Mouse (Mus musculus) ES-Bruce4 (cell line): ENCODE measurements around the gene Cdkal1. TPM values are rescaled to one million over a fixed set of nuclear protein-coding genes. Genes with fewer than 3 reads are reported as not detected.

Experiments used
- H3K27ac ChIP-seq: 2 replicates; pipeline ENCODE4 v1.5.1; 2012; ENCODE audit warnings: low read length, inconsistent platforms; ENCODE audit not compliant: insufficient read depth
- H3K27me3 ChIP-seq: 2 replicates; pipeline ENCODE4 v1.6.1; 2012; ENCODE audit warnings: mild to moderate bottlenecking, low read length, inconsistent platforms; ENCODE audit not compliant: control insufficient read depth, poor library complexity, insufficient read depth, severe bottlenecking
- H3K36me3 ChIP-seq: 2 replicates; pipeline ENCODE4 v1.6.1; 2012; ENCODE audit warnings: inconsistent platforms, mild to moderate bottlenecking, low read length, moderate library complexity; ENCODE audit not compliant: control insufficient read depth, poor library complexity, insufficient read depth, severe bottlenecking
- H3K4me1 ChIP-seq: one replicate; pipeline ENCODE4 v1.8.1; 2011; ENCODE audit warnings: low read length; ENCODE audit not compliant: control insufficient read depth, insufficient read depth
- H3K4me3 ChIP-seq: 2 replicates; pipeline ENCODE4 v1.5.1; 2011; ENCODE audit warnings: low read depth, mild to moderate bottlenecking, low read length
- H3K9ac ChIP-seq: 2 replicates; pipeline ENCODE4 v1.6.1; 2012; ENCODE audit warnings: low read depth, mild to moderate bottlenecking, inconsistent platforms; ENCODE audit not compliant: poor library complexity, severe bottlenecking
- H3K9me3 ChIP-seq: replicated peaks from 2 replicates; pipeline ENCODE4 v1.6.1; 2012; ENCODE audit warnings: mild to moderate bottlenecking, low read length, inconsistent platforms; ENCODE audit not compliant: control insufficient read depth, poor library complexity, insufficient read depth, severe bottlenecking
- CTCF ChIP-seq: IDR thresholded peaks from one replicate; pipeline ENCODE4 v1.8.1; 2011; ENCODE audit warnings: low read depth, low read length
- EP300 ChIP-seq: IDR thresholded peaks from 2 replicates; pipeline ENCODE4 v1.6.1; 2011; ENCODE audit warnings: low read depth, low read length; ENCODE audit not compliant: insufficient read depth
- POLR2A ChIP-seq: IDR thresholded peaks from one replicate; pipeline ENCODE4 v1.8.1; 2011; ENCODE audit warnings: low read length; ENCODE audit not compliant: insufficient read depth
- polyA plus RNA-seq: library from polyadenylated mRNA; stranded (reverse); fragments of >200 nt; gene quantifications from 2 replicates; pipeline ENCODE4 v1.2.4, GENCODE M21; 2011; ENCODE audit warnings: low read depth; ENCODE audit not compliant: missing spikeins, insufficient read depth, insufficient read length

The Cdkal1 gene
- polyA plus RNA-seq, 1 experiment = 43.4 TPM

DNA sequence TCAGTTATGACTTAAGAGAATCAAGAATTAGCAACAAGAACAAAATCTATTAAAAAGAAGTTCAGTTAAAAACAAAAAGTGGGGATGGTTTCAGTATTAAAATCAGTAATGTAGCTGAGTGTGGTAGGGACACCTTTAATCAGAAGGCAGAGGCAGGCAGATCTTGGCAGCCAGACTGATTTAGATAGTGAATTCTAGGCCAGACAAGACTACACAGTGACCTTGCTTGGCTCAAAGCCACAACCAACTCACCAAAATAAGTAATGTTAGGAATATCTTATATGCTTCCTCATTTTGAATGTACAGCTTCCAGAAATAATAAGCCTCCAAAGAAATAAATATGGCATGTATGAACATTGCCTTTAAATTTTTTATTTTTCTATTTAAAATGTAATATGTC, 301.7 kb downstream of the Cdkal1 start:
- no peaks in the 10 kb centered on the region for H3K4me1 ChIP-seq
- no peaks in the 10 kb centered on the region for H3K27me3 ChIP-seq
- no peak overlapping the region for H3K9ac ChIP-seq
- TF ChIP-seq EP300 (no peak), POLR2A (no peak), CTCF (no peak)
- H3K27ac ChIP-seq = no peak overlapping the region
- no peaks in the 10 kb centered on the region for H3K9me3 ChIP-seq
- H3K4me3 ChIP-seq = no peak overlapping the region
- no peaks in the 10 kb centered on the region for H3K36me3 ChIP-seq

GRCm38 (mm10) chr13:29552322-29552870, 303.1 kb downstream of the Cdkal1 start:
- no peaks in the 10 kb centered on the region for H3K27me3 ChIP-seq
- TF ChIP-seq POLR2A (no peak), EP300 (no peak), CTCF (no peak)

GRCm38 (mm10) chr13:29550886-29551285, 304.6 kb downstream of the Cdkal1 start:
- no peaks in the 10 kb centered on the region for H3K4me1 ChIP-seq
- no peaks in the 10 kb centered on the region for H3K9me3 ChIP-seq
- no peaks in the 10 kb centered on the region for H3K27me3 ChIP-seq
- TF ChIP-seq CTCF (no peak), POLR2A (no peak), EP300 (no peak)
- H3K27ac ChIP-seq = no peak overlapping the region
- H3K36me3 ChIP-seq = no peaks in the 10 kb centered on the region
- no peak overlapping the region for H3K9ac ChIP-seq
- H3K4me3 ChIP-seq = no peak overlapping the region

More at GRCm38 (mm10) chr13:29552322-29552870, 303.1 kb downstream of the Cdkal1 start:
- Histone ChIP-seq H3K4me3 (no peak overlapping the region), H3K9me3 (no peaks in the 10 kb centered on the region), H3K9ac (no peak overlapping the region), H3K27ac (no peak overlapping the region), H3K4me1 (no peaks in the 10 kb centered on the region), H3K36me3 (no peaks in the 10 kb centered on the region)

DNA sequence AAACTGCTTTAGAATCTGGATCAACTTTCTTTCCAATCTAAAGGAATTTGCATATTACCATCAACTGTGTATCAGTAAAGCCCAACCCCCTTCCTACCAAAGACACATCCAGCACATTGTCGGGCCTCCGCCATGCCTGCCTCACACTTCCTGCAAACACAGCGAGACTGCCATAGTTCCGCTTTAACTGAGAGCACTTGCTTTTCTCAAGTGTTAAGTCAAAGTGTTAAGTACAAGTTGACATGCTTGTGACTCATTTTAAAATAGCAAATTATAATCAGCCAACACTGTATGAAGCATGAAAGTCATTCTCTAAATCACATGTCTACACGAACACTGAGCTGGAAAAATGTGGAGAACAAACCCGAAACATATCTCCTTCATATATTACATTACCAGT, 305.3 kb downstream of the Cdkal1 start:
- no peaks in the 10 kb centered on the region for H3K9me3 ChIP-seq
- no peaks in the 10 kb centered on the region for H3K4me1 ChIP-seq
- H3K27ac ChIP-seq = no peak overlapping the region
- no peak overlapping the region for H3K4me3 ChIP-seq
- no peak overlapping the region for H3K9ac ChIP-seq
- TF ChIP-seq EP300 = no peak
- no peak for TF ChIP-seq POLR2A
- TF ChIP-seq CTCF = no peak
- no peaks in the 10 kb centered on the region for H3K36me3 ChIP-seq
- no peaks in the 10 kb centered on the region for H3K27me3 ChIP-seq

DNA sequence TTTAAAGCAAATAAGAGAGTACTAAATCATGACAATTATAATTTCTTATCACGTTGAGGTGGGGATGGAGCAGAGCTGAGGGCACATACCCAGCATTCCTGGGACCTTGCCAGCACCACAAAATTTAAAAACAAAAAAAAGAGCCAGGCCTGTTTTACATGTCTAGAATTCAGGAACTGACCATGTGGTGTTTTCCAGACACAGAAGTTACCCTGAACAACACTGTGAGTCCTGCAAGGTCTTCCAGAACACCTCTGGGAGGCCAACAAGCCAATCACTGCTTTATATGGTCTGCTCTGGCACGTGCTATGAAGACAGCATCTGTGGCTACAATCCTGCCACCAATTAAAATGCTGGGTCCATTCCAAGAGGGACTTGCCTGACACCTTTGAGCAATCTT, 305.7 kb downstream of the Cdkal1 start:
- Histone ChIP-seq H3K9me3 (no peaks in the 10 kb centered on the region), H3K36me3 (no peaks in the 10 kb centered on the region), H3K27ac (no peak overlapping the region), H3K4me3 (no peak overlapping the region), H3K27me3 (no peaks in the 10 kb centered on the region), H3K4me1 (no peaks in the 10 kb centered on the region), H3K9ac (no peak overlapping the region)
- TF ChIP-seq POLR2A = no peak
- TF ChIP-seq EP300 = no peak
- TF ChIP-seq CTCF = no peak

- no peak overlapping the region for H3K9ac ChIP-seq
- H3K27me3 ChIP-seq = no peaks in the 10 kb centered on the region
- H3K27ac ChIP-seq = no peak overlapping the region
- no peaks in the 10 kb centered on the region for H3K36me3 ChIP-seq
- TF ChIP-seq CTCF = no peak
- TF ChIP-seq POLR2A = no peak
- TF ChIP-seq EP300 = no peak
- no peak overlapping the region for H3K4me3 ChIP-seq
- H3K4me1 ChIP-seq = no peaks in the 10 kb centered on the region
- H3K9me3 ChIP-seq = 0 out of 2 replicates have a peak, but pooled peaks cover 2% of the 10 kb centered on the region
Measured at GRCm38 (mm10) chr13:29537906-29538305, 317.6 kb downstream of the Cdkal1 start.

DNA sequence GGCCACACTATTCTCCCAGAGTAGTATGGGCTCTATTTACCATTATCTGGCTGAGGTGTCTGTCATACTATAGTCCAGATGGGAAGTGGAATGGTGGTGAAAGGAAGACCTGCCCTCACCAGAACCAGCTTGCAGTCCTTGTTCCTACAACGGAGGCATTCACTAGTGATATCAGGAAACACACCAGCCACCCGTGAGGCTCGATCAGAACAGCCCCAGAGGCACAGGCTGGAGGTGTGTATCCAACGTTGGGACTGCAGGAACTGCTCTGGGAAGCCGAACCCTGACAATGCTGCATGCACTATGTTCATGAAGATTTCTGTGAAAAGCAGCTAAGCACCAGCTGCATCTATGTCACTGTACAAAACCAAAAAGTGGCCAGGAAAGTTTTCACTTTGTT, 321.9 kb downstream of the Cdkal1 start:
- Histone ChIP-seq H3K27me3 (no peaks in the 10 kb centered on the region), H3K4me1 (no peaks in the 10 kb centered on the region), H3K9me3 (no peaks in the 10 kb centered on the region), H3K9ac (no peak overlapping the region), H3K27ac (no peak overlapping the region), H3K4me3 (no peak overlapping the region), H3K36me3 (no peaks in the 10 kb centered on the region)
- TF ChIP-seq CTCF (no peak), EP300 (no peak), POLR2A (no peak)
